Mouse (Mus musculus) MEL (cell line): ENCODE data around the gene Lcn12. TPM values are rescaled to one million over a fixed set of nuclear protein-coding genes. Genes with fewer than 3 reads are reported as not detected.
A peak's percentile ranks its signal among the peaks of the same experiment; 100 is the strongest.

ENCODE experiments used
- DNase-seq: peaks from one replicate; pipeline ENCODE4 v3.0.0; 2011; ENCODE audit warnings: low read depth, low spot score
- H3K27ac ChIP-seq: 2 replicates; pipeline ENCODE4 v1.5.1; 2012; ENCODE audit warnings: low read depth, mild to moderate bottlenecking, control low read depth, low read length, moderate library complexity; ENCODE audit not compliant: control insufficient read depth
- H3K27me3 ChIP-seq, 2 experiments: fragments of 150-350 bp in 1 of 2; sonication (generic) in 1 of 2; 2 replicates each; pipeline ENCODE4 v1.6.1; 2012; ENCODE audit warnings: low read length in 2 of 2, mild to moderate bottlenecking in 2 of 2, improper control_type of control experiment in 1 of 2, moderate library complexity in 1 of 2; ENCODE audit not compliant: insufficient read depth in 2 of 2, control insufficient read depth in 1 of 2
- H3K36me3 ChIP-seq, 2 experiments: 2 replicates each; pipeline ENCODE4 v1.6.1; 2012 to 2014; ENCODE audit warnings: low read length in 2 of 2, improper control_type of control experiment in 1 of 2, inconsistent platforms in 1 of 2, mild to moderate bottlenecking in 1 of 2; ENCODE audit not compliant: insufficient read depth in 2 of 2, control insufficient read depth in 1 of 2
- H3K4me1 ChIP-seq, 2 experiments: fragments of 150-350 bp in 1 of 2; sonication (generic) in 1 of 2; 2 replicates each; pipeline ENCODE4 v1.6.1; 2012; ENCODE audit warnings: low read length in 2 of 2, improper control_type of control experiment in 1 of 2, mild to moderate bottlenecking in 1 of 2; ENCODE audit not compliant: insufficient read depth in 2 of 2, control insufficient read depth in 1 of 2
- H3K4me3 ChIP-seq, 2 experiments: fragments of 150-350 bp in 1 of 2; sonication (generic) in 1 of 2; 2 replicates each; pipeline ENCODE4 v1.5.1; 2012; ENCODE audit warnings: low read depth in 2 of 2, low read length in 2 of 2, mild to moderate bottlenecking in 2 of 2, moderate library complexity in 2 of 2, control low read depth in 1 of 2, improper control_type of control experiment in 1 of 2; ENCODE audit not compliant: control insufficient read depth in 1 of 2, insufficient read depth in 1 of 2
- H3K79me2 ChIP-seq: 2 replicates; pipeline ENCODE4 v1.6.1; 2012; ENCODE audit warnings: mild to moderate bottlenecking, low read length, moderate library complexity; ENCODE audit not compliant: control insufficient read depth, poor library complexity, insufficient read depth
- H3K9ac ChIP-seq: 2 replicates; pipeline ENCODE4 v1.6.1; 2012; ENCODE audit warnings: low read depth, mild to moderate bottlenecking, control low read depth, low read length, moderate library complexity; ENCODE audit not compliant: control insufficient read depth, poor library complexity, severe bottlenecking
- H3K9me3 ChIP-seq: fragments of 150-350 bp; sonication (generic); replicated peaks from 2 replicates; pipeline ENCODE4 v1.6.1; 2012; ENCODE audit warnings: mild to moderate bottlenecking, low read length, improper control_type of control experiment, moderate library complexity; ENCODE audit not compliant: insufficient read depth
- BHLHE40 ChIP-seq: IDR thresholded peaks from 2 replicates; pipeline ENCODE4 v1.6.1; 2012; ENCODE audit warnings: low read depth, mild to moderate bottlenecking, inconsistent platforms, low read length, improper control_type of control experiment, borderline replicate concordance
- CHD1 ChIP-seq: IDR thresholded peaks from 2 replicates; pipeline ENCODE4 v1.6.1; 2012; ENCODE audit warnings: low read depth, mild to moderate bottlenecking, inconsistent platforms, low read length, improper control_type of control experiment
- E2F4 ChIP-seq: IDR thresholded peaks from 2 replicates; pipeline ENCODE4 v1.6.1; 2011; ENCODE audit warnings: low read depth, low read length, improper control_type of control experiment, borderline replicate concordance
- EP300 ChIP-seq, 2 experiments: IDR thresholded peaks; 2 replicates each; pipeline ENCODE4 v1.6.1; 2011; ENCODE audit warnings: improper control_type of control experiment in 2 of 2, low read length in 2 of 2, low read depth in 1 of 2, mild to moderate bottlenecking in 1 of 2
- GABPA ChIP-seq: IDR thresholded peaks from 2 replicates; pipeline ENCODE4 v1.6.1; 2012; ENCODE audit warnings: low read depth, mild to moderate bottlenecking, inconsistent platforms, low read length, improper control_type of control experiment, moderate library complexity
- GATA1 ChIP-seq: IDR thresholded peaks from 2 replicates; pipeline ENCODE4 v1.6.1; 2011; ENCODE audit warnings: low read depth, low read length, improper control_type of control experiment
- HCFC1 ChIP-seq: IDR thresholded peaks from 2 replicates; pipeline ENCODE4 v1.6.1; 2012; ENCODE audit warnings: low read depth, mild to moderate bottlenecking, inconsistent platforms, low read length, improper control_type of control experiment, moderate library complexity
- KAT2A ChIP-seq: conservative IDR thresholded peaks from 2 replicates; pipeline ENCODE4 v1.6.1; 2012; ENCODE audit warnings: low read depth, low read length, improper control_type of control experiment, inconsistent platforms
- MAFK ChIP-seq: IDR thresholded peaks from 2 replicates; pipeline ENCODE4 v1.6.1; 2011; ENCODE audit warnings: low read depth, mild to moderate bottlenecking, low read length, improper control_type of control experiment, borderline replicate concordance
- MAX ChIP-seq: IDR thresholded peaks from 2 replicates; pipeline ENCODE4 v1.6.1; 2011; ENCODE audit warnings: low read length, improper control_type of control experiment
- MAZ ChIP-seq: IDR thresholded peaks from 2 replicates; pipeline ENCODE4 v1.6.1; 2012; ENCODE audit warnings: low read depth, mild to moderate bottlenecking, inconsistent platforms, low read length, improper control_type of control experiment
- MXI1 ChIP-seq: IDR thresholded peaks from 2 replicates; pipeline ENCODE4 v1.6.1; 2011; ENCODE audit warnings: mild to moderate bottlenecking, low read depth, low read length, improper control_type of control experiment
- MYC ChIP-seq: IDR thresholded peaks from 2 replicates; pipeline ENCODE4 v1.6.1; 2011; ENCODE audit warnings: low read depth, mild to moderate bottlenecking, low read length, improper control_type of control experiment, moderate library complexity
- NELFE ChIP-seq: IDR thresholded peaks from 2 replicates; pipeline ENCODE4 v1.6.1; 2011; ENCODE audit warnings: low read depth, low read length, improper control_type of control experiment
- NRF1 ChIP-seq: IDR thresholded peaks from 2 replicates; pipeline ENCODE4 v1.6.1; 2014; ENCODE audit warnings: low read depth, mild to moderate bottlenecking, inconsistent platforms, low read length, improper control_type of control experiment, moderate library complexity; ENCODE audit not compliant: poor library complexity, insufficient read depth, severe bottlenecking
- POLR2AphosphoS2 ChIP-seq: IDR thresholded peaks from 2 replicates; pipeline ENCODE4 v1.6.1; 2011; ENCODE audit warnings: low read length, improper control_type of control experiment
- POLR2AphosphoS5 ChIP-seq: IDR thresholded peaks from 2 replicates; pipeline ENCODE4 v1.6.1; 2012; ENCODE audit warnings: low read depth, borderline replicate concordance, mild to moderate bottlenecking, inconsistent platforms, low read length, moderate library complexity, mixed read lengths
- RAD21 ChIP-seq: IDR thresholded peaks from 2 replicates; pipeline ENCODE4 v1.6.1; 2011; ENCODE audit warnings: mild to moderate bottlenecking, low read depth, low read length, improper control_type of control experiment
- RCOR1 ChIP-seq: IDR thresholded peaks from 2 replicates; pipeline ENCODE4 v1.6.1; 2012; ENCODE audit warnings: low read depth, mild to moderate bottlenecking, inconsistent platforms, low read length, improper control_type of control experiment
- SIN3A ChIP-seq: IDR thresholded peaks from 2 replicates; pipeline ENCODE4 v1.6.1; 2012; ENCODE audit warnings: low read length, improper control_type of control experiment, inconsistent platforms
- SMC3 ChIP-seq: IDR thresholded peaks from 2 replicates; pipeline ENCODE4 v1.6.1; 2011; ENCODE audit warnings: low read depth, low read length, improper control_type of control experiment
- TAL1 ChIP-seq: IDR thresholded peaks from 2 replicates; pipeline ENCODE4 v1.6.1; 2012; ENCODE audit warnings: mild to moderate bottlenecking, inconsistent platforms, low read length, moderate library complexity, mixed read lengths
- UBTF ChIP-seq: IDR thresholded peaks from 2 replicates; pipeline ENCODE4 v1.6.1; 2012; ENCODE audit warnings: low read depth, mild to moderate bottlenecking, inconsistent platforms, low read length, improper control_type of control experiment, moderate library complexity, borderline replicate concordance; ENCODE audit not compliant: insufficient read depth
- USF2 ChIP-seq, 2 experiments: IDR thresholded peaks; 2 replicates each; pipeline ENCODE4 v1.6.1; 2011 to 2012; ENCODE audit warnings: improper control_type of control experiment in 2 of 2, low read length in 2 of 2, borderline replicate concordance in 1 of 2, inconsistent platforms in 1 of 2, low read depth in 1 of 2, mild to moderate bottlenecking in 1 of 2; ENCODE audit not compliant: insufficient read depth in 1 of 2
- ZMIZ1 ChIP-seq: IDR thresholded peaks from 2 replicates; pipeline ENCODE4 v1.6.1; 2012; ENCODE audit warnings: low read depth, mild to moderate bottlenecking, inconsistent platforms, low read length, improper control_type of control experiment, moderate library complexity
- ZNF384 ChIP-seq: IDR thresholded peaks from 2 replicates; pipeline ENCODE4 v1.6.1; 2012; ENCODE audit warnings: low read depth, mild to moderate bottlenecking, inconsistent platforms, low read length, improper control_type of control experiment
- polyA plus RNA-seq, 2 experiments: library from polyadenylated mRNA; stranded (reverse) in 1 of 2; unstranded in 1 of 2; fragments of >175 nt in 1 of 2; fragments of >200 nt in 1 of 2; gene quantifications; 2 replicates each; pipeline versions ENCODE4 v1.2.1 to v1.2.4; 2012; ENCODE audit warnings: low replicate concordance in 2 of 2, low read depth in 1 of 2; ENCODE audit not compliant: insufficient read length in 2 of 2, insufficient read depth in 1 of 2, missing spikeins in 1 of 2
- total RNA-seq: library from RNA; depleted of rRNA; stranded (reverse); fragments of 300-350 nt; gene quantifications from 2 replicates; pipeline ENCODE4 v1.2.3, GENCODE M21; 2012

Gene Lcn12
- total and polyA plus RNA-seq, 3 experiments, result not detected

- TF ChIP-seq USF2 (IDR thresholded peaks at IDR 0.05; ENCODE audit: borderline replicate concordance in 1 of 2, insufficient read depth in 1 of 2, low read depth in 1 of 2, low read length in 2 of 2) (no peak), GABPA (no peak), MAZ (0 out of 2 replicates have a peak, but pooled peaks have one; percentile 40)
Observed at GRCm38 (mm10) chr2:25460551-25461309, 33.0 kb downstream of the Lcn12 start, which contains the start of gene Paxx (continued).

- peak; percentile 56 for DNase-seq
- Histone ChIP-seq H3K27me3 (no peaks in the 10 kb centered on the region), H3K79me2 (peaks cover 8% of the 10 kb centered on the region; the same call in 1 of the 2 replicates), H3K4me3 (peak overlapping the region; percentile 77 to 84), H3K27ac (peak overlapping the region; percentile 83), H3K9me3 (no peaks in the 10 kb centered on the region), H3K36me3 (no peaks in the 10 kb centered on the region), H3K9ac (peak overlapping the region; percentile 79), H3K4me1 (peaks cover 4 to 11% of the 10 kb centered on the region in 2 experiments; a peak in 3 of 4 replicates)
- no peak for TF ChIP-seq MXI1
- TF ChIP-seq MAX, result no peak
- no peak for TF ChIP-seq GABPA
- no peak for TF ChIP-seq USF2 (IDR thresholded peaks at IDR 0.05; ENCODE audit: borderline replicate concordance in 1 of 2, insufficient read depth in 1 of 2, low read depth in 1 of 2, low read length in 2 of 2)
- TF ChIP-seq SMC3, result no peak
- TF ChIP-seq E2F4, result no peak
- no peak for TF ChIP-seq POLR2AphosphoS2
- no peak for TF ChIP-seq KAT2A
- no peak for TF ChIP-seq MYC
- TF ChIP-seq RCOR1, result no peak
- TF ChIP-seq HCFC1, result no peak
- no peak for TF ChIP-seq MAFK
- no peak for TF ChIP-seq RAD21
- no peak for TF ChIP-seq ZMIZ1
Observed at GRCm38 (mm10) chr2:25460135-25460534, 33.6 kb downstream of the Lcn12 start.

GRCm38 (mm10) chr2:25458911-25459310 lies 34.8 kb downstream of the Lcn12 start:
- DNase-seq, result no peak
- H3K27ac ChIP-seq, result no peak overlapping the region
- H3K36me3 ChIP-seq, result no peaks in the 10 kb centered on the region
- peaks cover 4 to 11% of the 10 kb centered on the region in 2 experiments; a peak in 3 of 4 replicates for H3K4me1 ChIP-seq
- no peak overlapping the region for H3K9ac ChIP-seq
- H3K79me2 ChIP-seq, result peaks cover 8% of the 10 kb centered on the region; the same call in 1 of the 2 replicates
- TF ChIP-seq ZMIZ1 (no peak), CHD1 (no peak), HCFC1 (no peak), GATA1 (no peak), ZNF384 (no peak), EP300 (IDR thresholded peaks at IDR 0.05; ENCODE audit: low read depth in 1 of 2, low read length in 2 of 2) (no peak), MAX (no peak), NELFE (no peak), TAL1 (no peak), E2F4 (no peak), POLR2AphosphoS5 (no peak), UBTF (no peak), NRF1 (no peak), BHLHE40 (no peak), SIN3A (no peak)
- no peaks in the 10 kb centered on the region for H3K27me3 ChIP-seq
- H3K9me3 ChIP-seq, result no peaks in the 10 kb centered on the region
- H3K4me3 ChIP-seq, result no peak overlapping the region
